ENCODE assay signal across 9 mouse cellular contexts in genomic region chr1:161038004-161038403, GRCm38 (mm10). TPM values are rescaled to one million over a fixed set of nuclear protein-coding genes. Genes with fewer than 3 reads are reported as not detected.
DNase-seq lines count a peak whose midpoint lies in the region; ATAC-seq lines count a peak whose summit lies in the region.
"Had no signal": no experiment of that assay in that cellular context is flagged by ENCODE, and none has a peak within 500 bp of the region (broad histone marks: within the 10 kb centered on the region; RNA-seq: fewer than 3 reads in every experiment).

No protein-coding gene starts in this region.

- H3K4me2 ChIP-seq in forebrain, embryonic 11.5 days (ENCODE audit: low read depth, low read length, severe bottlenecking), result peak overlapping the region; percentile 55
- peak overlapping the region; percentile 88 for H3K4me2 ChIP-seq in liver, embryonic 12.5 days

- peak; percentile 32 for DNase-seq in 3T3-L1 (ENCODE audit: low read depth, low spot score)
- peak; percentile 41 for DNase-seq in 416B (ENCODE audit: low read depth)
- DNase-seq in forebrain, embryonic 11.5 days (ENCODE audit: low spot score), result no peak
- DNase-seq in cerebellum, postnatal 10 days, result no peak
- no peak for DNase-seq in lung, postnatal 25 days (ENCODE audit: low spot score)
- no peak for DNase-seq in cerebellum, adult 11-12 months
- DNase-seq in ovary, postnatal 36 days (ENCODE audit: low spot score), result no peak
- DNase-seq: heart, postnatal 36 days had no signal

- H3K27ac ChIP-seq in forebrain, embryonic 11.5 days (ENCODE audit: low read depth, low read length), result peak overlapping the region; percentile 39; the same call in 1 of the 2 replicates
- peak overlapping the region; percentile 85 for H3K27ac ChIP-seq in liver, embryonic 12.5 days

- H3K4me1 ChIP-seq in forebrain, embryonic 11.5 days (replicated peaks; ENCODE audit: control insufficient read depth, insufficient read depth, low read length), result peaks cover 15% of the 10 kb centered on the region
- peaks cover 37% of the 10 kb centered on the region for H3K4me1 ChIP-seq in liver, embryonic 12.5 days

- peaks cover 8% of the 10 kb centered on the region; the same call in 1 of the 2 replicates for H3K36me3 ChIP-seq in forebrain, embryonic 11.5 days (ENCODE audit: control insufficient read depth, insufficient read depth, low read length)
- H3K36me3 ChIP-seq in liver, embryonic 12.5 days, result peaks cover 67% of the 10 kb centered on the region

- 43% methylated on average over 3 of the region's 3 CpGs for WGBS in forebrain, embryonic 11.5 days
- 24% methylated on average over 3 of the region's 3 CpGs for WGBS in liver, embryonic 12.5 days (ENCODE audit: insufficient replicate concordance)

- ATAC-seq in forebrain, embryonic 11.5 days (replicated peaks; ENCODE audit: low FRiP score), result no peak
- ATAC-seq in liver, embryonic 12.5 days, result no peak

- peak overlapping the region; percentile 50; the same call in 1 of the 2 replicates for H3K9ac ChIP-seq in forebrain, embryonic 11.5 days (ENCODE audit: low read length)
- peak overlapping the region; percentile 88 for H3K9ac ChIP-seq in liver, embryonic 12.5 days

- no peaks in the 10 kb centered on the region for H3K27me3 ChIP-seq in forebrain, embryonic 11.5 days (ENCODE audit: control insufficient read depth, insufficient read depth, low read length)
- H3K27me3 ChIP-seq in liver, embryonic 12.5 days (replicated peaks), result no peaks in the 10 kb centered on the region

- H3K9me3 ChIP-seq in forebrain, embryonic 11.5 days (ENCODE audit: control insufficient read depth, low read length), result no peaks in the 10 kb centered on the region
- no peaks in the 10 kb centered on the region for H3K9me3 ChIP-seq in liver, embryonic 12.5 days (replicated peaks)

- H3K4me3 ChIP-seq in forebrain, embryonic 11.5 days (ENCODE audit: low read depth, low read length), result peak overlapping the region; percentile 84
- peak overlapping the region; percentile 78 for H3K4me3 ChIP-seq in liver, embryonic 12.5 days

RNA-seq across cellular contexts. Expression of gene Zbtb37, which starts 3.4 kb away (rescaled TPM):
- 8.3 and 14.4 TPM in 2 replicates for polyA plus RNA-seq in forebrain, embryonic 11.5 days (2014; fragmentation: Nextera tagmentation; extraction: Ambion mirVana)
- polyA plus RNA-seq in liver, embryonic 12.5 days (2016; fragmentation: Nextera tagmentation; extraction: Ambion mirVana), result 2.5 and 3.1 TPM in 2 replicates

RNA-seq across cellular contexts. Expression of gene Dars2, which starts 32.5 kb away (rescaled TPM):
- 55.0 and 57.7 TPM in 2 replicates for polyA plus RNA-seq in forebrain, embryonic 11.5 days (2014; fragmentation: Nextera tagmentation; extraction: Ambion mirVana)
- polyA plus RNA-seq in liver, embryonic 12.5 days (2016; fragmentation: Nextera tagmentation; extraction: Ambion mirVana), result 50.2 and 51.1 TPM in 2 replicates

RNA-seq across cellular contexts. Expression of gene Cenpl, which starts 32.5 kb away (rescaled TPM):
- polyA plus RNA-seq in forebrain, embryonic 11.5 days (2014; fragmentation: Nextera tagmentation; extraction: Ambion mirVana), result 46.1 and 47.9 TPM in 2 replicates
- polyA plus RNA-seq in liver, embryonic 12.5 days (2016; fragmentation: Nextera tagmentation; extraction: Ambion mirVana), result 34.2 and 36.3 TPM in 2 replicates

RNA-seq across cellular contexts. Expression of gene Serpinc1, which starts 59.6 kb away (rescaled TPM):
- polyA plus RNA-seq in forebrain, embryonic 11.5 days (2014; fragmentation: Nextera tagmentation; extraction: Ambion mirVana), result 1.5 and 2.1 TPM in 2 replicates
- 226 and 233 TPM in 2 replicates for polyA plus RNA-seq in liver, embryonic 12.5 days (2016; fragmentation: Nextera tagmentation; extraction: Ambion mirVana)

Comparison
In these comparisons a context has a peak if more than half of its experiments do, and no peak if none do; other contexts are left out.
1. DNase-seq: peak in 3T3-L1 (single experiment) and 416B (single experiment); none in forebrain, embryonic 11.5 days (single experiment), cerebellum, postnatal 10 days (0 of 2), lung, postnatal 25 days (single experiment), cerebellum, adult 11-12 months (single experiment) and ovary, postnatal 36 days (single experiment).